Mouse (Mus musculus) limb, embryonic 14.5 days (tissue): ENCODE results near the gene Gm17467. TPM values are rescaled to one million over a fixed set of nuclear protein-coding genes. Genes with fewer than 3 reads are reported as not detected.
"Not testable (repeated sequence)": the region's sequence is repeated elsewhere in the genome, so short reads cannot be mapped to it uniquely, and the experiment has no call there.

Source experiments
- ATAC-seq: fragments of 200-750 bp; cut with Nextera tagmentation; 2 replicates; pipeline ENCODE4 v1.8.0; 2017; ENCODE audit warnings: low read depth, moderate number of reproducible peaks, moderate TSS enrichment; ENCODE audit not compliant: low FRiP score
- DNase-seq: peaks from one replicate; pipeline ENCODE4 v3.0.0-alpha.2; 2015; ENCODE audit warnings: low spot score
- H3K27ac ChIP-seq: fragments of 300-500 bp; sonication (generic); replicated peaks from 2 replicates; pipeline ENCODE4 v1.5.1; 2014; ENCODE audit warnings: low read depth, mild to moderate bottlenecking, low read length, moderate library complexity, mixed read lengths
- H3K27me3 ChIP-seq: fragments of 300-500 bp; sonication (generic); 2 replicates; pipeline ENCODE4 v1.6.1; 2014; ENCODE audit warnings: low read length, mixed read lengths; ENCODE audit not compliant: control insufficient read depth, insufficient read depth
- H3K36me3 ChIP-seq: fragments of 300-500 bp; sonication (generic); 2 replicates; pipeline ENCODE4 v1.6.1; 2014; ENCODE audit warnings: mild to moderate bottlenecking, low read length, moderate library complexity, mixed read lengths; ENCODE audit not compliant: control insufficient read depth, insufficient read depth
- H3K4me1 ChIP-seq: fragments of 300-500 bp; sonication (generic); 2 replicates; pipeline ENCODE4 v1.6.1; 2014; ENCODE audit warnings: antibody characterized with exemption, low read length, mixed read lengths; ENCODE audit not compliant: control insufficient read depth, insufficient read depth
- H3K4me2 ChIP-seq: fragments of 300-500 bp; sonication (generic); replicated peaks from 2 replicates; pipeline ENCODE4 v1.6.1; 2014; ENCODE audit warnings: low read depth, mild to moderate bottlenecking, low read length, moderate library complexity; ENCODE audit not compliant: severe bottlenecking
- H3K4me3 ChIP-seq: fragments of 300-500 bp; sonication (generic); replicated peaks from 2 replicates; pipeline ENCODE4 v1.5.1; 2014; ENCODE audit warnings: low read length
- H3K9ac ChIP-seq: fragments of 300-500 bp; sonication (generic); 2 replicates; pipeline ENCODE4 v1.6.1; 2014; ENCODE audit warnings: mild to moderate bottlenecking, low read depth, low read length, moderate library complexity; ENCODE audit not compliant: severe bottlenecking
- H3K9me3 ChIP-seq: fragments of 300-500 bp; sonication (generic); 2 replicates; pipeline ENCODE4 v1.6.1; 2016; ENCODE audit warnings: low read length; ENCODE audit not compliant: control insufficient read depth
- WGBS: fragments of 180-500 bp; shearing (Covaris S2); extraction: QIAGEN DNeasy Blood & Tissue Kit; methylation state at CpG from one replicate; pipeline ENCODE4 v1.1.7; 2014; 5-methylcytosine and 5-hydroxymethylcytosine counted together
- polyA plus RNA-seq, 2 experiments: library from polyadenylated mRNA; depleted of rRNA in 1 of 2; stranded (reverse) in 1 of 2; unstranded in 1 of 2; fragments of >200 nt; fragmentation: Nextera tagmentation in 1 of 2; extraction: Ambion mirVana in 1 of 2; gene quantifications; 2 replicates each; pipeline versions ENCODE4 v1.2.1 to v1.2.3; 2012 to 2014

The Gm17467 gene
- polyA plus RNA-seq (2012; rRNA removed), result not detected in 2 replicates
- not detected in 2 replicates for polyA plus RNA-seq (2014; fragmentation: Nextera tagmentation; extraction: Ambion mirVana)

DNA sequence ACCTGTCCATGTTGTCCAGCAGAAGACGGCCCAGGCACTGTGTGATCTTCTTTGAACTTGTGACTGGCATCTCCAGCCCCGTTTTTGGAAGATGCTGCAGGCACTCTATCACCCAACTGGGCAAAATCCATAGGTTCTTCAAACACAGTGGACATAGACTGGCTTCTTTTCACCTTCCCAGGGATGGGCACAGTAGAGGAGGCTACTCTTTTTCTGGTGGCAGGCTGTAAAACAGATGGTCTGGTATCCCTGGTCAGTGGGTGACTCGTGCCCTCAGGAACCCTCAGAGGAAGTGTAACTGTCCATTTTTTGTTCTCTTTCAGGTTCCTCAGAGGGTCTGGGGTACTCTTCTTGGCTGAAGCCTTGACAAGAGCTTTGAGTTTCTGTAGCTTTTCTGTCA is at the start of gene Gm17467:
Gene Gm17467 (minus strand): TSS at position 101 of the 400 bp plus-strand sequence.
- H3K4me1 ChIP-seq, ATAC-seq, H3K9me3 ChIP-seq, DNase-seq, H3K9ac ChIP-seq, H3K4me3 ChIP-seq, H3K27me3 ChIP-seq, H3K36me3 ChIP-seq, H3K27ac ChIP-seq, H3K4me2 ChIP-seq: not testable (repeated sequence)
- no CpG with 5 or more reads among the region's 3 CpGs for WGBS

Other genes starting within 250 kb of the Gm17467 start
- gene Cldn34c2, start 123.1 kb downstream of the Gm17467 start, polyA plus RNA-seq (2012; rRNA removed), result not detected in 2 replicates
- not detected in 2 replicates for gene Cldn34c2, start 123.1 kb downstream of the Gm17467 start, polyA plus RNA-seq (2014; fragmentation: Nextera tagmentation; extraction: Ambion mirVana)
- not detected in 2 replicates for gene Cldn34c3, start 88.9 kb upstream of the Gm17467 start, polyA plus RNA-seq (2012; rRNA removed)
- not detected in 2 replicates for gene Cldn34c3, start 88.9 kb upstream of the Gm17467 start, polyA plus RNA-seq (2014; fragmentation: Nextera tagmentation; extraction: Ambion mirVana)